Mouse (Mus musculus): ENCODE results near the gene Vps37c. TPM values are rescaled to one million over a fixed set of nuclear protein-coding genes. Genes with fewer than 3 reads are reported as not detected.

Vps37c gene
- 21.6 TPM for polyA plus RNA-seq (2017; shearing (Covaris generic))

DNA sequence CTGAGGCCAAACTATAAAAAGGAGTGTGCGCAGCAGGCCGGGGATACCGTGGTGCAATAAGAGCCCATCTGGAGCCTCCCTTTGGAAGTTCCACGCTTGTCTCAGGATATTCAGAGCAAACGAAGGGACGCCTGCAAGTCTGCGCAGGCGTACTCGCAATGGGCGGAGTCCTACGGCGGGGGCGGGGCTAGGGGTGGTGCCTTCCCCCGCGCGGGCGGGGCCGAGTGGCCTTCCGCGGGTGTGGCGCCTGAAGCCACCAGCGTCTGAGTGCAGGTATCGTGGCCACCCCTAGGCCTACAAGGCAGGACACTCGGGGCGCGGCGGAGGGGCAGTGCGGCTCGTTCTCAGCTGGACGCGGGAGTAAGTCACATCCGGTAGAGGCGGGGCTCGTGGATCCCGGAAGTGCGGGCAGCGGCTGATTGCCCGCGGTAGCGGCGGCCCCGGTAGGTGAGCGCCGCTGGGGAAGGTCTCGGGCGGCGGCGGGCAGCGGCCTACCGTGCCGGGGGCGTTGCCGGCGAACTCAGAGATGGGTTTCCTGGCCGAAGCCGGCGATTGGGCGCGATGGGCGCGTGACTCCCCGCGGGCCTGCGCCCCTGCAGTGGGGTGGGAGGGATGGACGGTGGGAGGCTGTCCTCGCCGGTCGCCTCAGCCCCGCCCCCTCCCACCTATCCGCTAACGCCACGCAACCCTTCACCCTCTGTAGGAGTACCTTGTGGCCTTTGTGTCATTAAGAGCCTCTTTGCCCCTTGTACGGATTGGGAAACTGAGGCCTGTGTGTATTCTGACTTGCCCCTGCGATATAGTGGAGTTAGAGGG, at the start of gene Vps37c:
Gene Vps37c, plus strand, starts transcription at position 199 of the 816 bp plus-strand sequence.

DNA sequence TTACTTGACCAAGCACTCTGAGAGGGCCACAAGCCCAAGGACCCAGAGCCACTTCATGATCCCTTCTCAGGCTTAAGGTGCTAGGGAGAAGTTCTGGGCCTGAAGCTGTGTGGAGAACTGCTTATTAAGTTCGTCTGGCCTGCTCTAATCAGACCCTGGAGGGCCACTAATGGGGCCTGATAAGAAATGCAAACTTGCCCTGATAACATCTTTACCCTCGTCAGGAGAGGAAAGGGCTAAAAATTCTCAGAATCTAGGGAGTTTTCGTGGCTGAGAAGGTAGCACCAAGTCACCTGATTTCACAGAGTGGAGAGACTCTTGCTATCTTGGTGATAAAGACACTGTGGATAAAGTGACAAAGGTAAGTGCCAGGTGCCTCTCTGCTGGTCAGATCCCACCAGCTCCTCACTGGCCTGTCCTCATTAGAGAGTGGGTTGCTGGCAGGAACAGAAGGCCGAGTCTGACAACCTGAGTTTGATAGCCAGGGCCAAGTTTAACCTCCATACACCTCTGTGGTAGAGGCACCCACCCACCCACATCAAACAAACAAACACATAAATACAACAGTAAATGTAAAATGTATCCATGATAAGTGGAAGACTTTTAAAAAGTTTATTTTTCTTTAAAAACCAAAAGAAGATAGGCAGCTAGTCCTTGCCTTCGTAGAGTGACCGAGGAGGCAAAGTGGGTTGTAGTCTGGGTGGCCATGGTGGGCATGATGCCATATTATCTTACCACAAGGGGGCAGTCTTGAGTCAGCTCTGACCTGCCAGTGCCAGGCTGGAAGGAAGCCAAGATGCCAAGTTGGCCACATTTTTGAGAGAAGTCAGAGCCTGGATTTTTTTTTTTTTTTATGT, 10.4 kb upstream of the Vps37c start, which contains the start of gene Pga5:
Gene Pga5, minus strand, starts transcription at position 157 of the 857 bp plus-strand sequence.

DNA sequence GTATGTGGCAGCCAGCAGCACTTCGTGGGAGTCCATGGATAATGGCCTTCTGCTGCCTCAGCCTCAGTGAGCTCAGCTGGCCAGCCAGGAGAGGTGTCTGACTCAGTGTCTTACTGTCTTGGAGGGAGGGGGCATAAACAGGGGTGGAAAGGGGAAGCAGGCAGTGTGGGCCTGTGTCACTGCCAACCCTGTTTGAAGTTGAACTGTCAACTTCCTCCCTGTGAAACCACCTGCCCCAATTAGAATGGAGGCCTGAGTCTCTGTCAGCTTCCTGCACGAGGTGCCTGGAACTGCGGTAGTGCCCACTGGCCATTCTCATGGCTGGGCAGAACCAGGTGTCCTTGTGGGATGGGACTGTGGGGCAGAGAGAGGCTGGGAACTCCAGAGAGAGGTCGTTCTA, 50.3 kb downstream of the Vps37c start, which contains the start of gene Cd5:
Gene Cd5, minus strand, starts transcription at position 192 of the 400 bp plus-strand sequence.

Other genes with a start within 250 kb of the Vps37c start
- not detected for gene Lrrc10b, start 231.3 kb upstream of the Vps37c start, polyA plus RNA-seq (2017; shearing (Covaris generic))
- gene Ppp1r32, start 205.8 kb upstream of the Vps37c start, polyA plus RNA-seq (2017; shearing (Covaris generic)) = 0.34 TPM
- 34.1 TPM for gene Cpsf7, start 163.5 kb upstream of the Vps37c start, polyA plus RNA-seq (2017; shearing (Covaris generic))
- 102 TPM for gene Sdhaf2, start 162.6 kb upstream of the Vps37c start, polyA plus RNA-seq (2017; shearing (Covaris generic))
- 11.6 TPM for gene Tmem216, start 132.5 kb upstream of the Vps37c start, polyA plus RNA-seq (2017; shearing (Covaris generic))
- 53.7 TPM for gene Cyb561a3, start 111.6 kb upstream of the Vps37c start, polyA plus RNA-seq (2017; shearing (Covaris generic))
- 20.5 TPM for gene Tmem138, start 111.4 kb upstream of the Vps37c start, polyA plus RNA-seq (2017; shearing (Covaris generic))
- 199 TPM for gene Ddb1, start 83.4 kb upstream of the Vps37c start, polyA plus RNA-seq (2017; shearing (Covaris generic))
- gene Tkfc, start 83.1 kb upstream of the Vps37c start, polyA plus RNA-seq (2017; shearing (Covaris generic)) = 10.4 TPM
- not detected for gene Vwce, start 54.5 kb upstream of the Vps37c start, polyA plus RNA-seq (2017; shearing (Covaris generic))
- not detected for gene Pga5, start 10.7 kb upstream of the Vps37c start, polyA plus RNA-seq (2017; shearing (Covaris generic))
- 654 TPM for gene Cd5, start 50.3 kb downstream of the Vps37c start, polyA plus RNA-seq (2017; shearing (Covaris generic))
- gene Cd6, start 141.3 kb downstream of the Vps37c start, polyA plus RNA-seq (2017; shearing (Covaris generic)) = 684 TPM
- 1.7 TPM for gene Slc15a3, start 151.0 kb downstream of the Vps37c start, polyA plus RNA-seq (2017; shearing (Covaris generic))
- 0.71 TPM for gene Tmem132a, start 181.2 kb downstream of the Vps37c start, polyA plus RNA-seq (2017; shearing (Covaris generic))
- gene Tmem109, start 193.3 kb downstream of the Vps37c start, polyA plus RNA-seq (2017; shearing (Covaris generic)) = 54.3 TPM
- gene Prpf19, start 206.5 kb downstream of the Vps37c start, polyA plus RNA-seq (2017; shearing (Covaris generic)) = 96.3 TPM
- gene Zp1, start 231.9 kb downstream of the Vps37c start, polyA plus RNA-seq (2017; shearing (Covaris generic)) = not detected
- not detected for gene Ptgdr2, start 248.4 kb downstream of the Vps37c start, polyA plus RNA-seq (2017; shearing (Covaris generic))

Data from activated CD4-positive, CD25-positive, alpha-beta regulatory T cell, adult 9 weeks (primary cell).